Mouse (Mus musculus): ENCODE measurements around the gene Bcl6.

GRCm38 (mm10) chr16:24016273-24016672, 27.6 kb upstream of the Bcl6 start:
- TF ChIP-seq CTCF (IDR thresholded peaks at IDR 0.05; ENCODE audit: control insufficient read depth, insufficient read depth, insufficient replicate concordance, low read depth, low read length), result no peak
- no peak for TF ChIP-seq POLR2A (IDR thresholded peaks at IDR 0.05; ENCODE audit: control insufficient read depth, low read depth, low read length)
